Mouse (Mus musculus) G1E (cell line): ENCODE results near the gene Sun2.

Experiments
- CTCF ChIP-seq: IDR thresholded peaks from 2 replicates; pipeline ENCODE4 v1.5.1; 2012; ENCODE audit warnings: low read depth, low read length, inconsistent platforms, mixed read lengths
- GATA1 ChIP-seq: IDR thresholded peaks from 2 replicates; pipeline ENCODE4 v1.6.1; 2012; ENCODE audit warnings: borderline replicate concordance, low read length, inconsistent platforms, mixed read lengths
- TAL1 ChIP-seq: conservative IDR thresholded peaks from 2 replicates; pipeline ENCODE4 v1.6.1; 2012; ENCODE audit warnings: low read depth, low read length, inconsistent platforms, mixed read lengths

DNA sequence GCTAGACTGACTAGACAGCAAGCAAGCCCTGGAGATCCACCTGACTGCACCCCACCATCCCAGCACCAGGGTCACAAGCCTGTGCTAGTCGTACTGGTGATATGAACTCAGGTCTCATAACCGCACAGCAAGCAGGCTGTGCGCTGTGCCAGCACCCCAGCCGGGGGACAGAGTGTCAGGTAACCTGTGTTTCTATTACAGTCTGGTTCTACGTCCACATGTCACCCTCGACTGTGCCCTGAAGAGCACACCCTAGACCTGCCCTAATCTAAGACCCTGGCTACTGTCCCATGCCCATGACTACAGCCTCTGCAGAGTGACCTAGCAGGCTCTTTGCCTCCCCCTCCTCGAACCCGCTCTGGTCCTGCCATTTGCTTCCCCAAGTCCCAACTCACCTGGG lies 9.1 kb downstream of the Sun2 start:
- TF ChIP-seq CTCF (no peak), TAL1 (no peak), GATA1 (no peak)
